Mouse (Mus musculus) CH12.LX (cell line): ENCODE measurements at regions not wholly inside any gene's neighbourhood (a gene's known extent, or its start where the extent isn't known, plus 50 kb on each side); places are given as distances from the start of the nearest gene placed in this dataset.
A peak's percentile ranks its signal among the peaks of the same experiment; 100 is the strongest.

ENCODE experiments used
- DNase-seq: peaks from one replicate; pipeline ENCODE4 v3.0.0-alpha.2; 2013; ENCODE audit errors: extremely low read depth
- H3K27ac ChIP-seq: 2 replicates; pipeline ENCODE4 v1.5.1; 2012; ENCODE audit warnings: low read depth, mild to moderate bottlenecking, control low read depth, moderate library complexity; ENCODE audit not compliant: insufficient read depth
- H3K27me3 ChIP-seq: replicated peaks from 2 replicates; pipeline ENCODE3; 2012; ENCODE audit warnings: inconsistent platforms
- H3K36me3 ChIP-seq, 2 experiments: replicated peaks in 1 of 2; 2 replicates each; pipeline versions ENCODE3 to v1.6.1; 2012; ENCODE audit warnings: inconsistent platforms in 1 of 2, low read length in 1 of 2, mild to moderate bottlenecking in 1 of 2, mixed read lengths in 1 of 2, moderate library complexity in 1 of 2; ENCODE audit not compliant: control insufficient read depth in 1 of 2, insufficient read depth in 1 of 2
- H3K4me1 ChIP-seq, 2 experiments: 2 replicates each; pipeline ENCODE4 v1.6.1; 2012; ENCODE audit warnings: inconsistent platforms in 1 of 2, moderate library complexity in 1 of 2; ENCODE audit not compliant: insufficient read depth in 2 of 2, control insufficient read depth in 1 of 2
- H3K4me2 ChIP-seq: 2 replicates; pipeline ENCODE4 v1.6.1; 2012; ENCODE audit warnings: low read depth, mild to moderate bottlenecking, control low read depth; ENCODE audit not compliant: poor library complexity, insufficient read depth, severe bottlenecking
- H3K4me3 ChIP-seq, 3 experiments: fragments of 150-350 bp in 1 of 3; sonication (generic) in 1 of 3; replicated peaks in 1 of 3; 2 replicates each; pipeline versions ENCODE3 to v1.5.1; 2011 to 2012; ENCODE audit warnings: low read depth in 2 of 3, low read length in 2 of 3, mild to moderate bottlenecking in 2 of 3, moderate library complexity in 2 of 3, control low read depth in 1 of 3, improper control_type of control experiment in 1 of 3, inconsistent platforms in 1 of 3, mixed read lengths in 1 of 3; ENCODE audit not compliant: poor library complexity in 1 of 3
- H3K79me2 ChIP-seq: replicated peaks from 2 replicates; pipeline ENCODE4 v1.6.1; 2012; ENCODE audit warnings: mild to moderate bottlenecking, moderate library complexity; ENCODE audit not compliant: control insufficient read depth, poor library complexity, insufficient read depth, severe bottlenecking; ENCODE audit errors: extremely low read depth
- H3K9ac ChIP-seq: 2 replicates; pipeline ENCODE4 v1.6.1; 2012; ENCODE audit warnings: low read depth, mild to moderate bottlenecking, control low read depth, moderate library complexity; ENCODE audit not compliant: insufficient read depth
- H3K9me3 ChIP-seq: replicated peaks from 2 replicates; pipeline ENCODE3; 2012; ENCODE audit warnings: low read length, inconsistent platforms, mixed read lengths
- CHD2 ChIP-seq: IDR thresholded peaks from 2 replicates; pipeline ENCODE4 v1.6.1; 2011; ENCODE audit warnings: low read length, improper control_type of control experiment
- ELF1 ChIP-seq: IDR thresholded peaks from 2 replicates; pipeline ENCODE4 v1.6.1; 2014; ENCODE audit warnings: low read depth, mild to moderate bottlenecking, inconsistent platforms, low read length, improper control_type of control experiment
- GABPA ChIP-seq: IDR thresholded peaks from 2 replicates; pipeline ENCODE4 v1.6.1; 2012; ENCODE audit warnings: low read depth, low read length, improper control_type of control experiment, inconsistent platforms; ENCODE audit not compliant: insufficient replicate concordance
- HCFC1 ChIP-seq: IDR thresholded peaks from 2 replicates; pipeline ENCODE4 v1.6.1; 2012; ENCODE audit warnings: low read depth, mild to moderate bottlenecking, inconsistent platforms, low read length, improper control_type of control experiment
- JUND ChIP-seq: conservative IDR thresholded peaks from 2 replicates; pipeline ENCODE4 v1.6.1; 2011; ENCODE audit warnings: low read depth, low read length, improper control_type of control experiment
- KAT2A ChIP-seq: IDR thresholded peaks from 2 replicates; pipeline ENCODE4 v1.6.1; 2012; ENCODE audit warnings: low read length, improper control_type of control experiment, inconsistent platforms; ENCODE audit not compliant: insufficient replicate concordance
- MAFK ChIP-seq: IDR thresholded peaks from 2 replicates; pipeline ENCODE4 v1.6.1; 2011; ENCODE audit warnings: low read length, improper control_type of control experiment; ENCODE audit not compliant: insufficient replicate concordance
- MEF2A ChIP-seq: IDR thresholded peaks from 2 replicates; pipeline ENCODE4 v1.6.1; 2014; ENCODE audit warnings: low read depth, mild to moderate bottlenecking, inconsistent platforms, low read length, improper control_type of control experiment, borderline replicate concordance
- MXI1 ChIP-seq: IDR thresholded peaks from 2 replicates; pipeline ENCODE4 v1.6.1; 2011; ENCODE audit warnings: mild to moderate bottlenecking, low read depth, low read length, improper control_type of control experiment
- NRF1 ChIP-seq: IDR thresholded peaks from 2 replicates; pipeline ENCODE4 v1.6.1; 2014; ENCODE audit warnings: low read depth, mild to moderate bottlenecking, inconsistent platforms, low read length, improper control_type of control experiment, moderate library complexity
- POLR2A ChIP-seq: IDR thresholded peaks from 2 replicates; pipeline ENCODE4 v1.6.1; 2011; ENCODE audit warnings: low read depth, mild to moderate bottlenecking, improper control_type of control experiment, low read length
- SIN3A ChIP-seq: IDR thresholded peaks from 2 replicates; pipeline ENCODE4 v1.6.1; 2012; ENCODE audit warnings: low read length, improper control_type of control experiment, inconsistent platforms
- TBP ChIP-seq: conservative IDR thresholded peaks from 2 replicates; pipeline ENCODE4 v1.6.1; 2011; ENCODE audit warnings: low read depth, low read length, improper control_type of control experiment
- USF1 ChIP-seq: IDR thresholded peaks from 2 replicates; pipeline ENCODE4 v1.6.1; 2014; ENCODE audit warnings: low read depth, mild to moderate bottlenecking, inconsistent platforms, low read length, improper control_type of control experiment
- USF2 ChIP-seq: conservative IDR thresholded peaks from 2 replicates; pipeline ENCODE4 v1.6.1; 2011; ENCODE audit warnings: low read depth, low read length, improper control_type of control experiment
- ZC3H11A ChIP-seq: IDR thresholded peaks from 2 replicates; pipeline ENCODE4 v1.6.1; 2012; ENCODE audit warnings: low read depth, mild to moderate bottlenecking, inconsistent platforms, low read length, improper control_type of control experiment
- ZKSCAN1 ChIP-seq: IDR thresholded peaks from 2 replicates; pipeline ENCODE4 v1.6.1; 2012; ENCODE audit warnings: low read depth, inconsistent platforms, low read length, improper control_type of control experiment, borderline replicate concordance
- ZMIZ1 ChIP-seq: IDR thresholded peaks from 2 replicates; pipeline ENCODE4 v1.6.1; 2012; ENCODE audit warnings: low read depth, mild to moderate bottlenecking, inconsistent platforms, low read length, improper control_type of control experiment
- dilution Hi-C: fragments of 300-500 bp; cut with MboI; formaldehyde crosslinking; loops from 2 replicates; pipeline ENCODE4 v1.14.3; 2020; ENCODE audit warnings: low sequenced_read_pairs; ENCODE audit not compliant: extremely low pct_unique_long_range_greater_than_20kb, extremely low pct_ligation_motif_present
- in situ Hi-C: fragments of 300-500 bp; cut with MboI; formaldehyde crosslinking; loops from 3 replicates; pipeline ENCODE4 v1.14.3; 2019; ENCODE audit warnings: low sequenced_read_pairs, low pct_ligation_motif_present, low pct_unique_long_range_greater_than_20kb, mixed read lengths

DNA sequence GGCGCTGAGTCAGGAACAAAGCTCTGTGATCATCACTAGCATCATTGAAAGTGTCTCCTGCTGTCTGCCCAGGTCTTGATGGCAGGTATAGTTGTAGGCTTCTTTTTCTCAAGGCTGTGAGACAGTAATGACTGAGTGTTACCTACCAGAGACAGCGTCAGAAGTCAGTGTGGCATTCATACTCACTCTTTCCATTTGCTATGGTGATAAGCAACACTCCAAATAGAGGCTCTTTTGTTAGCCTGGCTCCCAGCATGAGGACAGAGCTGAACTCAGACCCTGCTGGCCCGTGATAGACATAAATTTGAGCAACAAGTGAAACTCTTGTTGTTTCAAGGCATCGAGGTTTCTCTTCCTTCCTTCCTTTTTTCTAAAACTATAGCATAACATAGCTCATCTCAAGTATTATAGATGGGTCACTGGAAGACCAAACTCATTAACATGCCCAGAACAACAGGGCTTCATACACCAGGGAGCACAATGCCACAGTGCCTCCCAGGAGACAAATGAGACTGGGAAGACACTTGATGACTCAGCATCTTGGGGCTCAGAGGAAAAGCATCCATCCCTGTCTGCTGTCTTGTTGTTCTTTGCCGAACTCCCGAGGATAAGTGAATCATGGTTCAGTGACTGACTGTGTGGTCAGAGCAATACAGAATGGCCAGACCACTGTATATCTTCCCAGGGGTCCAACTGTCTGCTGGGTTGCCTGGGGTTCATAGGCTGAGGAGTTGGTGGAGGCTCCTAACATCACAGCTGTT, 225.5 kb upstream of the Bmp2 start:
- Histone ChIP-seq H3K9me3 (peaks cover 7% of the 10 kb centered on the region), H3K27me3 (no peaks in the 10 kb centered on the region), H3K79me2 (no peaks in the 10 kb centered on the region), H3K4me1 (peaks cover 0 to 4% of the 10 kb centered on the region in 2 experiments; a peak in 1 of 4 replicates), H3K9ac (no peak overlapping the region), H3K36me3 (no peaks in the 10 kb centered on the region), H3K4me3 (no peak overlapping the region), H3K4me2 (no peak overlapping the region), H3K27ac (no peak overlapping the region)
- DNase-seq, result no peak
- dilution Hi-C loops (no loop called here), in situ Hi-C loops (no loop called here)
- TF ChIP-seq USF1 (no peak), MAFK (peak; percentile 53; the same call in 1 of the 2 replicates)

DNA sequence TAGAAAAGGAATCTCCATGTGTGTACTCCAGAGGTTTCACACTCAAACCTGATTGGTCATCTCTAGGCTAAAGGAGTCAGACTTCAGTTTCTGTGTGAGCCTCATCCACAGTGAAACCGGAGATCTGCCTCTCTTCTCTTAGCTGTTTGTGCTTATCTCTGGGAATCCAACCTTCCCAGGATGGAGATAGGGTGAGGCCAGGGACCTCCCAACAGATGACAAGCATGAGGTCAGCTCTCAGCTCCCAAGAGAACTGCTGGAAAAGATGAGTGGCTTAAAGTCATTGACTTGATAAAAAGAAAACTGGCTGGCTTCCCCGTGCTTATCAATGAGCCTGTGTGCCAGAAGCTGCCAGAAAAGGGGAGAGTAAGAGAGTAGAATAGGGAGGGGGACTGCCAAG, 224.3 kb upstream of the Bmp2 start:
- in situ Hi-C loops, result no loop called here
- H3K36me3 ChIP-seq, result no peaks in the 10 kb centered on the region
- H3K9me3 ChIP-seq, result peaks cover 7% of the 10 kb centered on the region
- H3K27ac ChIP-seq, result no peak overlapping the region
- H3K9ac ChIP-seq, result no peak overlapping the region
- H3K79me2 ChIP-seq, result no peaks in the 10 kb centered on the region
- DNase-seq, result no peak
- H3K4me2 ChIP-seq, result no peak overlapping the region
- H3K4me1 ChIP-seq, result peaks cover 0 to 4% of the 10 kb centered on the region in 2 experiments; a peak in 1 of 4 replicates
- no peak for TF ChIP-seq JUND
- TF ChIP-seq ZKSCAN1, result no peak
- TF ChIP-seq USF1, result no peak
- no peak for TF ChIP-seq SIN3A
- no peak for TF ChIP-seq TBP
- no peak for TF ChIP-seq GABPA
- no peak for TF ChIP-seq MAFK
- no peak for TF ChIP-seq USF2
- TF ChIP-seq MXI1, result no peak
- no peak for TF ChIP-seq ZMIZ1
- no peak for TF ChIP-seq MEF2A
- no peaks in the 10 kb centered on the region for H3K27me3 ChIP-seq
- H3K4me3 ChIP-seq, result no peak overlapping the region
- dilution Hi-C loops, result no loop called here

DNA sequence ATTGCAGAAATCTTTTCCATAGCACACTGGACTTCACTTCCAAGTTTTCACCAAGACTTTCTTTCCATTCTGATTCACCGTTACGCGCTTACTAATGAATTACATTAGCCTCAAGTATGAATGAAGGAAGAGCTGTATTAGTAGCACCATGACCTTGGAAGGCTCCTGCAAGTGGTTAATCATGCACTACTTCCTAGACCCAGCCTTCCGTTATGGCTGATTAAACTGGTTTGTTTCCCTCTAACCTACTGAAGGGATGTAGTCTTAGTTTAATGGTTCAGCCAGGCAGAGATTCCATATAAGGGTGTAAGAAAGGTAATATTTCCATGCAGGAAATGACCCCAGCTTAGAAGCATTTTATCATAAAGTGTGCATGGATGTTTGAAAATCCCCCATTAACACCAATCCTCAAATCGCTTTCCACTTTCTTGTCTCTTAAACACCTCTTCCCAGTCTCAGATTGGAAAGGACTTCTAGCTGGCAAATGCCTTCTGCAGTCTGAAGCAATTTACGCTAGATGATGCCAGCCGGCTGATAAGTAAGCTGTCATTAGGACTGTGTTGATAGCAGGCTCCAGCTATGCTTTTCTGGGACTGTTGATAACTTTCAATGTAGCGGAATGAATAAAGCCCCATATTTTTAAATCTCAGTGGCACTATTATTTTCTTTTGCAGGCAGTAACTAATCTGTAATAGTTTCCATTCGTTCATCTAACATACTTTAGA, 215.6 kb upstream of the Bmp2 start:
- H3K4me1 ChIP-seq, result no peaks in the 10 kb centered on the region
- DNase-seq, result no peak
- in situ Hi-C loops (no loop called here), dilution Hi-C loops (no loop called here)
- no peak overlapping the region for H3K9ac ChIP-seq
- H3K36me3 ChIP-seq, result no peaks in the 10 kb centered on the region
- H3K27ac ChIP-seq, result no peak overlapping the region
- no peak for TF ChIP-seq ZKSCAN1
- TF ChIP-seq ZC3H11A, result no peak
- no peak for TF ChIP-seq ZMIZ1
- no peak for TF ChIP-seq POLR2A
- TF ChIP-seq MAFK, result no peak
- TF ChIP-seq CHD2, result no peak
- TF ChIP-seq HCFC1, result no peak
- no peak for TF ChIP-seq GABPA
- no peak for TF ChIP-seq USF2
- no peak for TF ChIP-seq KAT2A
- no peak for TF ChIP-seq NRF1
- no peak for TF ChIP-seq ELF1
- H3K4me2 ChIP-seq, result no peak overlapping the region
- no peaks in the 10 kb centered on the region for H3K27me3 ChIP-seq
- no peaks in the 10 kb centered on the region for H3K79me2 ChIP-seq
- peaks cover 9% of the 10 kb centered on the region for H3K9me3 ChIP-seq
- no peak overlapping the region for H3K4me3 ChIP-seq
